Mouse (Mus musculus) liver, embryonic 12.5 days (tissue): ENCODE data around the gene Zfp652. TPM values are rescaled to one million over a fixed set of nuclear protein-coding genes. Genes with fewer than 3 reads are reported as not detected.
"Not testable (repeated sequence)": the region's sequence is repeated elsewhere in the genome, so short reads cannot be mapped to it uniquely, and the experiment has no call there.

Experiments
- ATAC-seq: fragments of 200-750 bp; cut with Nextera tagmentation; 2 replicates; pipeline ENCODE4 v1.8.0; 2017; ENCODE audit warnings: moderate number of reproducible peaks, mild to moderate bottlenecking, moderate library complexity
- H3K27ac ChIP-seq: fragments of 300-500 bp; sonication (generic); 2 replicates; pipeline ENCODE4 v1.5.1; 2016; ENCODE audit warnings: mild to moderate bottlenecking
- H3K27me3 ChIP-seq: fragments of 300-500 bp; sonication (generic); replicated peaks from 2 replicates; pipeline ENCODE4 v1.6.1; 2016; ENCODE audit warnings: mild to moderate bottlenecking, moderate library complexity
- H3K36me3 ChIP-seq: fragments of 300-500 bp; sonication (generic); 2 replicates; pipeline ENCODE4 v1.6.1; 2016; ENCODE audit warnings: mild to moderate bottlenecking, moderate library complexity
- H3K4me1 ChIP-seq: fragments of 300-500 bp; sonication (generic); 2 replicates; pipeline ENCODE4 v1.6.1; 2016
- H3K4me2 ChIP-seq: fragments of 300-500 bp; sonication (generic); 2 replicates; pipeline ENCODE4 v1.6.1; 2016; ENCODE audit warnings: mild to moderate bottlenecking, moderate library complexity
- H3K4me3 ChIP-seq: fragments of 300-500 bp; sonication (generic); 2 replicates; pipeline ENCODE4 v1.5.1; 2016; ENCODE audit warnings: mild to moderate bottlenecking, moderate library complexity
- H3K9ac ChIP-seq: fragments of 300-500 bp; sonication (generic); 2 replicates; pipeline ENCODE4 v1.6.1; 2016; ENCODE audit warnings: mild to moderate bottlenecking, moderate library complexity
- H3K9me3 ChIP-seq: fragments of 300-500 bp; sonication (generic); replicated peaks from 2 replicates; pipeline ENCODE4 v1.6.1; 2016; ENCODE audit warnings: mild to moderate bottlenecking, moderate library complexity
- WGBS: fragments of 180-500 bp; shearing (Covaris S2); methylation state at CpG from one replicate; pipeline ENCODE4 v1.1.7; 2016; ENCODE audit not compliant: insufficient replicate concordance; 5-methylcytosine and 5-hydroxymethylcytosine counted together
- polyA plus RNA-seq: library from polyadenylated mRNA; unstranded; fragments of >200 nt; fragmentation: Nextera tagmentation; extraction: Ambion mirVana; gene quantifications from 2 replicates; pipeline ENCODE4 v1.2.1, GENCODE M21; 2016

Gene Zfp652
- polyA plus RNA-seq, 1 experiment from 2014 or later, result 8.9 TPM

GRCm38 (mm10) chr11:95746821-95747220 lies 34.3 kb downstream of the Zfp652 start:
- no peak for ATAC-seq
- Histone ChIP-seq H3K4me1 (peaks cover 44% of the 10 kb centered on the region), H3K27me3 (no peaks in the 10 kb centered on the region), H3K9me3 (no peaks in the 10 kb centered on the region), H3K4me3 (no peak overlapping the region), H3K9ac (no peak overlapping the region), H3K36me3 (peaks cover 29% of the 10 kb centered on the region), H3K4me2 (no peak overlapping the region), H3K27ac (no peak overlapping the region)
- WGBS, result 75% methylated on average over 4 of the region's 4 CpGs

- H3K4me1 ChIP-seq, result peaks cover 44% of the 10 kb centered on the region
- no peak overlapping the region for H3K4me3 ChIP-seq
- H3K4me2 ChIP-seq, result no peak overlapping the region
- 77% methylated on average over 5 of the region's 5 CpGs for WGBS
- H3K9ac ChIP-seq, result no peak overlapping the region; the same call in 1 of the 2 replicates
- no peak for ATAC-seq
- H3K27ac ChIP-seq, result 0 out of 2 replicates have a peak overlapping the region, but pooled peaks have one; percentile 2
- H3K36me3 ChIP-seq, result peaks cover 40% of the 10 kb centered on the region
- no peaks in the 10 kb centered on the region for H3K9me3 ChIP-seq
- no peaks in the 10 kb centered on the region for H3K27me3 ChIP-seq
Measured at GRCm38 (mm10) chr11:95748331-95748730, 35.9 kb downstream of the Zfp652 start.

- no peak overlapping the region for H3K4me2 ChIP-seq
- peaks cover 53% of the 10 kb centered on the region for H3K36me3 ChIP-seq
- H3K4me3 ChIP-seq, result no peak overlapping the region
- WGBS, result 34% methylated on average over 15 of the region's 15 CpGs
- ATAC-seq, result no peak
- H3K4me1 ChIP-seq, result peaks cover 36% of the 10 kb centered on the region
- no peaks in the 10 kb centered on the region for H3K9me3 ChIP-seq
- peak overlapping the region; percentile 10; the same call in 1 of the 2 replicates for H3K27ac ChIP-seq
- 0 out of 2 replicates have a peak overlapping the region, but pooled peaks have one; percentile 10 for H3K9ac ChIP-seq
- H3K27me3 ChIP-seq, result no peaks in the 10 kb centered on the region
Measured at GRCm38 (mm10) chr11:95749619-95750018, 37.1 kb downstream of the Zfp652 start.

GRCm38 (mm10) chr11:95750995-95751394 lies 38.5 kb downstream of the Zfp652 start:
- ATAC-seq, result no peak
- peaks cover 66% of the 10 kb centered on the region for H3K36me3 ChIP-seq

GRCm38 (mm10) chr11:95755137-95755536 lies 42.7 kb downstream of the Zfp652 start:
- 87% methylated on average over 4 of the region's 4 CpGs for WGBS

More at GRCm38 (mm10) chr11:95750995-95751394, 38.5 kb downstream of the Zfp652 start:
- Histone ChIP-seq H3K9me3 (no peaks in the 10 kb centered on the region), H3K27me3 (no peaks in the 10 kb centered on the region), H3K4me3 (no peak overlapping the region), H3K9ac (no peak overlapping the region), H3K4me1 (peaks cover 30% of the 10 kb centered on the region), H3K27ac (no peak overlapping the region), H3K4me2 (no peak overlapping the region)
- WGBS, result 0% methylated on average over 1 of the region's 1 CpGs

GRCm38 (mm10) chr11:95760521-95760920 lies 48.0 kb downstream of the Zfp652 start:
- 74% methylated on average over 5 of the region's 5 CpGs for WGBS
- ATAC-seq, result no peak
- H3K36me3 ChIP-seq, result peaks cover 74% of the 10 kb centered on the region

More at GRCm38 (mm10) chr11:95755137-95755536, 42.7 kb downstream of the Zfp652 start:
- not testable (repeated sequence) for H3K4me2 ChIP-seq, H3K9me3 ChIP-seq, H3K27ac ChIP-seq, H3K9ac ChIP-seq, H3K4me1 ChIP-seq, ATAC-seq, H3K4me3 ChIP-seq, H3K27me3 ChIP-seq
- peaks cover 87% of the 10 kb centered on the region for H3K36me3 ChIP-seq

GRCm38 (mm10) chr11:95762996-95763395 lies 50.5 kb downstream of the Zfp652 start:
- no peak overlapping the region for H3K9ac ChIP-seq
- H3K4me2 ChIP-seq, result no peak overlapping the region
- no peaks in the 10 kb centered on the region for H3K4me1 ChIP-seq
- peaks cover 61% of the 10 kb centered on the region for H3K36me3 ChIP-seq
- H3K9me3 ChIP-seq, result no peaks in the 10 kb centered on the region
- 86% methylated on average over 4 of the region's 4 CpGs for WGBS
- no peaks in the 10 kb centered on the region for H3K27me3 ChIP-seq
- H3K27ac ChIP-seq, result no peak overlapping the region
- no peak for ATAC-seq
- no peak overlapping the region for H3K4me3 ChIP-seq

More at GRCm38 (mm10) chr11:95760521-95760920, 48.0 kb downstream of the Zfp652 start:
- Histone ChIP-seq H3K9me3 (no peaks in the 10 kb centered on the region), H3K27ac (no peak overlapping the region), H3K4me1 (no peaks in the 10 kb centered on the region), H3K9ac (no peak overlapping the region), H3K4me2 (no peak overlapping the region), H3K4me3 (no peak overlapping the region), H3K27me3 (no peaks in the 10 kb centered on the region)

- Histone ChIP-seq H3K4me3 (no peak overlapping the region), H3K27me3 (no peaks in the 10 kb centered on the region), H3K4me1 (no peaks in the 10 kb centered on the region), H3K36me3 (peaks cover 65% of the 10 kb centered on the region), H3K4me2 (no peak overlapping the region), H3K9ac (no peak overlapping the region), H3K9me3 (no peaks in the 10 kb centered on the region), H3K27ac (no peak overlapping the region)
- WGBS, result 88% methylated on average over 8 of the region's 8 CpGs
- no peak for ATAC-seq
Measured at GRCm38 (mm10) chr11:95764806-95765205, 52.3 kb downstream of the Zfp652 start.

GRCm38 (mm10) chr11:95765334-95765733 lies 52.9 kb downstream of the Zfp652 start:
- Histone ChIP-seq H3K27ac (no peak overlapping the region), H3K9ac (no peak overlapping the region), H3K27me3 (no peaks in the 10 kb centered on the region), H3K9me3 (no peaks in the 10 kb centered on the region), H3K36me3 (peaks cover 65% of the 10 kb centered on the region), H3K4me3 (no peak overlapping the region), H3K4me1 (no peaks in the 10 kb centered on the region), H3K4me2 (no peak overlapping the region)
- no peak for ATAC-seq
- WGBS, result 73% methylated on average over 10 of the region's 10 CpGs

- H3K9ac ChIP-seq, result no peak overlapping the region
- H3K4me2 ChIP-seq, result no peak overlapping the region
- no peaks in the 10 kb centered on the region for H3K9me3 ChIP-seq
- H3K36me3 ChIP-seq, result peaks cover 56% of the 10 kb centered on the region
- H3K4me3 ChIP-seq, result no peak overlapping the region
- peaks cover 5% of the 10 kb centered on the region; the same call in 1 of the 2 replicates for H3K4me1 ChIP-seq
- H3K27ac ChIP-seq, result no peak overlapping the region
- no peak for ATAC-seq
- no peaks in the 10 kb centered on the region for H3K27me3 ChIP-seq
- WGBS, result 81% methylated on average over 6 of the region's 6 CpGs
Measured at GRCm38 (mm10) chr11:95768244-95768643, 55.8 kb downstream of the Zfp652 start.

GRCm38 (mm10) chr11:95769208-95769607 lies 56.7 kb downstream of the Zfp652 start:
- ATAC-seq, result no peak
- peaks cover 13% of the 10 kb centered on the region for H3K4me1 ChIP-seq
- H3K27me3 ChIP-seq, result no peaks in the 10 kb centered on the region
- H3K4me3 ChIP-seq, result no peak overlapping the region
- H3K9me3 ChIP-seq, result no peaks in the 10 kb centered on the region
- H3K9ac ChIP-seq, result no peak overlapping the region
- WGBS, result 89% methylated on average over 10 of the region's 10 CpGs
- peaks cover 46% of the 10 kb centered on the region for H3K36me3 ChIP-seq
- no peak overlapping the region for H3K4me2 ChIP-seq
- no peak overlapping the region for H3K27ac ChIP-seq

GRCm38 (mm10) chr11:95770720-95771364 lies 58.4 kb downstream of the Zfp652 start:
- ATAC-seq, result no peak
- Histone ChIP-seq H3K4me2 (no peak overlapping the region), H3K4me3 (no peak overlapping the region), H3K27me3 (no peaks in the 10 kb centered on the region), H3K9me3 (no peaks in the 10 kb centered on the region), H3K27ac (peak overlapping the region; percentile 28; the same call in 1 of the 2 replicates), H3K4me1 (peaks cover 13% of the 10 kb centered on the region), H3K36me3 (peaks cover 38% of the 10 kb centered on the region), H3K9ac (no peak overlapping the region)
- WGBS, result 63% methylated on average over 9 of the region's 9 CpGs
